Mouse (Mus musculus) C2C12 (cell line): ENCODE results near the gene Eepd1.

Experiments
- CEBPB ChIP-seq: IDR thresholded peaks from one replicate; pipeline ENCODE4 v1.6.1; 2011; ENCODE audit warnings: low read depth, mild to moderate bottlenecking, control low read depth, moderate library complexity
- CTCF ChIP-seq: IDR thresholded peaks from one replicate; pipeline ENCODE4 v1.5.1; 2011; ENCODE audit not compliant: control insufficient read depth, insufficient read depth, insufficient read length
- FOSL1 ChIP-seq: IDR thresholded peaks from one replicate; pipeline ENCODE4 v1.8.0; 2011; ENCODE audit warnings: mild to moderate bottlenecking, low read length; ENCODE audit not compliant: poor library complexity, insufficient read depth, severe bottlenecking
- MAX ChIP-seq: IDR thresholded peaks from one replicate; pipeline ENCODE4 v1.6.1; 2011; ENCODE audit warnings: mild to moderate bottlenecking, control low read depth
- MYOG ChIP-seq: IDR thresholded peaks from one replicate; pipeline ENCODE4 v1.6.1; 2011; ENCODE audit not compliant: control insufficient read depth, insufficient read length; ENCODE audit errors: extremely low read depth
- USF1 ChIP-seq: IDR thresholded peaks from one replicate; pipeline ENCODE4 v1.6.1; 2011; ENCODE audit warnings: low read depth, mild to moderate bottlenecking, control low read depth, moderate library complexity

DNA sequence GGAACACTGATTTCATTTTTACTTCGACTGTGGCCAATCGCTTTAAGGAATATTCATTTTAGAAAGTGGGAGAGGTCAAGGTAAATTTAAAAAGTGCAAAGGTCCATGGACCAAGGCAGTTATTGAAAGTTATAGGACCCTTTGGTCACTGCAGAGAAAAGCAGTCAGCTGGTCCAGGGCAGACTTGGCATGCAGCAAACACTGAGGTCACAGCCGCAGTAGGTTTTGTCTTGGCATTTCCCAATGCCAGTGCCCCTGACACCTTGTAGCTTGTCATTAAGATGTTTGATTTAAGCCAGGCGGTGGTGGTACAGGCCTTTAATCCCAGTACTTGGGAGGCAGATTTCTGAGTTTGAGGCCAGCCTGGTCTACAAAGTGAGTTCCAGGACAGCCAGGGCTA is 92.8 kb downstream of the Eepd1 start:
- no peak for TF ChIP-seq CTCF
- TF ChIP-seq USF1 = no peak
- no peak for TF ChIP-seq MAX
- TF ChIP-seq MYOG = no peak
- no peak for TF ChIP-seq CEBPB
- no peak for TF ChIP-seq FOSL1
